Mouse (Mus musculus) fibroblast of lung, adult 2 months (primary cell): ENCODE data around the gene Gm20388.

Source experiments
- DNase-seq: peaks from one replicate; pipeline ENCODE4 v3.0.0-alpha.2; 2011; ENCODE audit warnings: low read depth

The Gm20388 gene

GRCm38 (mm10) chr8:122274651-122275391 lies 2364.2 kb downstream of the Gm20388 start:
- DNase-seq: no peak

DNA sequence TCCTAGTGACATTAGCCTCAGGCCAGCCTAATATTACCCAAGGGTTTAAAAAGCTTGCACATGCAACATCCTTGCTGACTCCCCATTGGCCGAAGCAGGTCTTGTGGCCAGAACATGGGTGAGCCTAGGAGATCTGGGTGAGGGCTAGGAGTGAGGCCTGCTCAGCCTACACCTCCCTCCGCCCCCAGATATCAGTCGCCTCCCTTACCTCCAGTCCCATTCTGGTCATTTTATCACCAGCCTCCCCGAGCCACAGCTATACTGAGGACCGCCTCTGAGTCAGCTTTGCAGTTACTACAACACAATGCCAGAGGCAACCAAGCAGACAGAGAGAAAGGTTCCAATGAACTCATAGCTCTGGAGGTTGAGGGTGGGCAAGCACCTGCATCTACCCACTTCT lies 2365.7 kb downstream of the Gm20388 start:
- no peak for DNase-seq

- no peak for DNase-seq
These were observed 2366.8 kb downstream of the Gm20388 start for GRCm38 (mm10) chr8:122277204-122277995.

GRCm38 (mm10) chr8:122280156-122280555 lies 2369.5 kb downstream of the Gm20388 start:
- no peak for DNase-seq

DNA sequence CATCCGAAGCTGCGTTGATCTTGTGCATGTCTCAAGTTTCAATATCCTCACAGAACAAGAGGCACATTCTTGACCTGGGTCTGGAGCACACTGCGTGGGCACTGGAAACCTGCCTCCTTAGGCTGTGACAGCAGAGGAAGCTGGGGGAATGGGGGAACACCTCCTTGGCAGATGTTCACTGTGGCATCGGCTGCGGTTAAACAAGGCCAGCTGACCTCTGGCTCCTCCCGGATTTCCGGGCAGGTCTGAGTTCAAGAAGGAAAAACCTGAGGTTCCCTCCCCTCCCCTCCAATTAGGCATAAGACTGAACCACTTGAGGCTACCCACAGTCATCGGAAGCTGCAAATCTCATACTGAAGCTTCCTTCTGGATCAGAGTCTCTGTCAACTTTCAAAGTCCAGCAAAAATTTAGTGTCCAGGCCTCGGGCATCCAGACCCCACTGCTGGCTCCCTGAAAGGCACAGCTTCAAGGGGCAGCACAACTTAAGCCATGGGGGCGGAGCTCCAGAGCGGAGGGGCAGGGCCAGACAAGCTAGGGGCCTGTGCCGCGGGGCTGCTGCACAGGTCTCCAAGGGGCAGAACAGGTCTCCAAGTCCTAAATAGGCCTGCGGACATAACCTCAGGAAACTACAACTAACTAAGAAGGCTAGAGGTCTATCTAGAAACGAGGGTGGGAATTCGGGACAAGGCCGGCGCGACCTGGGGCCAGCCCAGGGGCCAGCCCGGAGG lies 2370.1 kb downstream of the Gm20388 start:
- DNase-seq: peak; percentile 37

- DNase-seq: peak; percentile 95
These were observed 2370.8 kb downstream of the Gm20388 start for GRCm38 (mm10) chr8:122281317-122282034.

- DNase-seq: no peak
These were observed 2371.4 kb downstream of the Gm20388 start, which contains the start of gene Zfpm1 for GRCm38 (mm10) chr8:122282035-122282358. Gene Zfpm1 (plus strand): TSS chr8:122282141.

DNA sequence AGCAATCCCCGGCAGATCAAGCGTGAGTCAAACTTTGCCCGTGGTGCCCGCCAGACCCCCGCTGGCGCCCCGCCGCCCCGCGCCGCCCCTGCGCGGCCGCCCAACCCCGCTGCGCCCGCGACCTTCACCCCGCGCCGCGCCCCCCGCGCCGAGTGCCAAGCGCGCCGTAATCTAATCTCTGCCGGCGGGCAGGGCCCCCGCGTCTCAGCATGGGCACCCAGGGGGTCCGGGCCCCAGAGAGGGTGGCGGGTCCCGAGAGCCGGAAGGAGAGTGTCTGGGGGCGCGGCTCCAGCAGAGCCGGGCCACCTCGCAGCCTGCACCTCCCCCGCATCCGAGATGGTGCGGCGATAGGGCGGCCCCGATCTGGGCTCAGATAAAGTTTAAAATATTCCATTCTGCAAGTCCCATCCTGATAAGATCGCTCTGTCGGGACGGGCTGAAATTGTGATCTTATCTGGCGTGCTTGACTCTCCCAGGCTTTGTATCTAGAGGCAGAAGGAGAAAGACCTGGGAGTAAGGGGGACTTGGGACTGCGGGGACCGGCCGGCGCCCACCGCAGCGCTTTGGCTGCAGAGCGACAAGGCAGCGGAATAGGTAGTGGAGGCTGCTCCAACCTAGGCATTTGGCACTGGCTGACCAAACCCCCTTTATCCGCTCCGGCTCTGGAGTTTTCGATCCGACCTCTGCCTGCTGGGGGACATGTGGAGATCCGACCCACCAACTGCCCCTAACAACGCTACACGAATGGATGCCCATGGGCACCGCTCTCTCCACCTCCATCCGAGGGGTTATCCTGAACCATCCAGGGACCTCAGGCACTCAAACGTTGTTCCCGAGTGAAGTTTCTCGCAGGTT lies 2372.1 kb downstream of the Gm20388 start:
- no peak for DNase-seq

DNA sequence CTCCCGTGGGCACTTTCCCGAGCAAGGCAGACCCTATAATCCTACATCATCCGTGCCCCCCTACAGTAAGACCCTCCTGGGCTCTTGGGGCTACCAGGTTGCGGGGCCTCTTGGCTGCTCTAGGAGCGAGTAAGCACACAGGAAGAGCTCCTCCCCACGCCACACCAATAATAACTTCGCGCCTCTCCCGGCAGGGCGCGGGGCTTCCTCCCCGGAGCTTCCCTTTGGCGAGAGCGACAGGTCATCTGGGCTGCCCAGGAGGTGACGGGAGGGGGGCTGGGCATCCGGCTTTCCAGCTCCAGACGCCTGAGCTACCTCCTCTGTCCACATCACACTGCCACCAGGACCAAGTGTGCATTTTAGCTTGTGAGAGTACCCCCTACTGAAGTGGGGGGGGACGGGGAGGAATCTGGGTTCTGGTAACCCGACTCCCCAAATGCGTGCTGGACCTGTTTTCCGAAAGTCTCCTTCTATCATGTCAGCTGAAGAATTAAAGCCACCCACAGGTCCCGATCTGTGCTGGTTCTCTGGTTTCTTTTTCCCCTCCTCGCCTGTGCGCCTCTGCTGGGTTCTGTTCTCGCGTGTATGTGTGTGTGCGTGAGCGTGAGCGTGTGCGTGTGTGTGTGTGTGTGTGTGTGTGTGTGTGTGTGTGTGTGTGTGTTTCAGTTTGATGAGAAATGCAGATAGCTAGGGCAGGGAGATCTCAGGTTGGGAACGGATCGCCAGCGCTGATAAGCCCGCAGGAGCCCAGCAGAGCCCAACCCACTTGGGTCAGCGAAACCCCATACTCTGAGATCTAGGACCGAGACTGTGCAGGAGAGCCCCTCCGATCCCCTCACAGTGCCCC lies 2372.9 kb downstream of the Gm20388 start:
- no peak for DNase-seq

- DNase-seq: no peak
These were observed 2373.6 kb downstream of the Gm20388 start for GRCm38 (mm10) chr8:122284203-122284658.

DNA sequence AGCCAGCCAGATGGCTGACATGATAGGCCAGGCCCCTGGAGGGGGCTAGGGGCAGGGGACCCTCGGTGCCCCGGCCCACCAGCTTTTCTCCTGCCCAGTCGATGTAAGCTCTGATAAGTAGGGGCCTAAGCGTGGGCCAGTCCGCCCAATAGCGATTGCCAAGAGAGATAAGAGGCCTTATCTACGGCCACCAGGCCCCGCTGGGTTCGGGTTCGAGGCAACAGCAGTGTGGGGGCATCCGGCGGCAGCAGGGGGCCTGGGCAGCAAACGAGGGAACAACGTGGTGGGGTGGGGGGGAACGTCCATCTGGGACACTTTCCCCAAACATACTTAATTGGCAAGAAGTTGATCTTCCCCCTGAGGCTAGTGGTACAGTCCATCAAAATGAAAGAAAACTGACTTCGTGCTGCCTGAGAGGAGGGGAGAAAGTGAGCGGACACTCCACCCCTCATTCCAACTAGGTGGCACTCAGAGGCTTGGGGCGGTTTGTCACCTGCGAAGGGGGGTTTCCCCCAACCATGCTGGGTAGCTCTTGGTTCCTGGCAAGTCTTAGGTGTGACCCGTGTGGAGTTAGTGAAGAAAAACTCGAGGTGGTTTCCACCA lies 2374.1 kb downstream of the Gm20388 start:
- no peak for DNase-seq

DNA sequence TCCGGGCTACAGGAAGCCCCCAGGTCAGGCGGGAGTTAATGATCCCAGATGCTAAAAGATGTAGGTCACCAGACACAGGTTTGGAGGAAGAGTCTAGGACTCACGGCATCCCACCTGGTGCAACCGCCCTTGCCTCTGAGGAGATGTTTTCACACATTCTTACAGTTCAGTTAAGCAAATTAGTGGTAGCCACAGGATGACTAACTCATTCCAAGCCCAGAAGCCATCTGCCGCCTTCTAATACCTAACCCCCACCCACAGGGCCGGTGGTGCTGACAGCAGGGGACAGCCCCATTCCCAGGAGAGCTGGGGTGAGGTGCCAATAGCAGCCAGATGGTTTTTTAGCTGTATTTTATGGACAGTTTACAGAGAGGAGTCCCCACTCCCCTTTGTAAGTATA lies 2375.1 kb downstream of the Gm20388 start:
- no peak for DNase-seq

DNA sequence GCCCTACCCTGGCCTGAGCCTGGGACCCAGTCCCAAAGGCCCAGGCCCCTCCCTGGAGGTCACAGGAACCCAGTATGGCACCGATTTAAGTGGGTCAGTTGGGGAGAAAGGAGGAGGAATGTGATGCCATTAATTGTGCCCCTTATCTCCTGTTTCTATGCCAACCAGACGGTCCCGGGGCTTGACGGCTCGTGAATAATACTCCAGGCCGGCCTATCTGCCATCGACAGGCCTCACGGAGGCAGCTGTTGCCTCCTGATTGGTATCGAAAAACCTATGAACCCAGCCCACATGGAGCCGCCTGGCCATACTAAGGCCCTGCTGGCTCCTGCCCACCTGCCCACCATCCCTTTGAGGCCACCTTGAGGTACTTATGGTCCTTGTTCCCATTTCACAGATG lies 2376.3 kb downstream of the Gm20388 start:
- no peak for DNase-seq

DNA sequence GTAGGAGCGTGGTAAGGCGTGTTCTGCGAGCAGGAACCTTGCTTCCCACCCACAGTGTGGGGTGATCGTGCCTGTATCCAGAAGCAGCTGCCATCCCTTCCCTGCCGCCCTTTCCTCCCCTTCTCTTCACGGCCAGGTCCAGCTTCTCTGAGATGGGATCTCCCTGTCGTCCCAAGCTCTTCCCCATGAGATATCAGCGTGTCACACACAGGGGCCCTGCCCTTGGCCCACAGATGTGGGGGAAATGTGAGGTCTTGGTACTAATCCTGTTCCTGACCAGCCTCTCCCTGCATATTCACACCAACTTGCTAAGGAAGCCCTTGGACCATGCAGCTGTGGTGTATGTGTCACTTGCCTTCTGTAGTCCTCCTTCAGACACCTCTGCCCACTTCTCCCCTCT lies 2377.1 kb downstream of the Gm20388 start:
- DNase-seq: no peak

- DNase-seq: no peak
These were observed 2377.7 kb downstream of the Gm20388 start for GRCm38 (mm10) chr8:122288344-122288743.

- no peak for DNase-seq
These were observed 2380.4 kb downstream of the Gm20388 start for GRCm38 (mm10) chr8:122291075-122291474.

DNA sequence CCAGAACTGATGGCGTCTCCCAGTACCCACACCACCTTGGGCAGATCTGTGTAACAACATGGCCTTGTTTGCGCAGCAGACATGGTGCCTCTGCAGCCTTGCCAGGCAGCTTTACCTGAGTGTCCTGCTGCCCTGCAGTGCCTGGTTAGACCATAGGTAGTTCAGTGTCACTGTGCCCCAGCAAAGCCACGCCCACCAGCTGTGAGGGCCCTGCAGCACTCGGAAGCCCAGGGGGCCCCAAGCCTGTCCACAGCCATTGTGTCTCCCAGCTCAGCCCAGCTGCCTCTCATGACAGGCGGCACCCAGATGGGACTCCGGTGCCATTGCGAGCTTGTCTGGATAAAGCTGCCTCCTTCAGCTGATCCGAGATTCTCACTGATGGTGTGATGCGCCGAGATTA lies 2380.9 kb downstream of the Gm20388 start:
- DNase-seq: no peak

DNA sequence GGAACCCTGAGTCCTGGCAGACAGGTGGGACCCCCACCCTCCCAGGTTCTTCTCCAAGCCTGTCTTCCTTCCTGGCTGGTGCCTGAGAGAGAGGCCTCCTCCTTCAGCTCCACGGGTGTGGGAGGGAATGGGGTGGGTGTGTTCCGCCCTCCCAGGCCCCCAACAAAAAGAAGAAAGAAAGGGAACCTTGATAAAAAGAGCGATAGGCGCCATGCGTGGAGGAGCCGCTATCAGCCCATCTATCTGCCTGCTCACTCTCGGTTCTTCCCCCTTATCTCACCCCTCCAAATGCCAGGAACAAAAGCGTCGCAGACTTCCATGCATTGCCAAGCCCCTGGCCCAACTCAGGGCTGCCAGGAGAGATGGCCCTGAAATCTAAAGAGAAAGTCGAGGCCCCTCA lies 2382.8 kb downstream of the Gm20388 start:
- no peak for DNase-seq

DNA sequence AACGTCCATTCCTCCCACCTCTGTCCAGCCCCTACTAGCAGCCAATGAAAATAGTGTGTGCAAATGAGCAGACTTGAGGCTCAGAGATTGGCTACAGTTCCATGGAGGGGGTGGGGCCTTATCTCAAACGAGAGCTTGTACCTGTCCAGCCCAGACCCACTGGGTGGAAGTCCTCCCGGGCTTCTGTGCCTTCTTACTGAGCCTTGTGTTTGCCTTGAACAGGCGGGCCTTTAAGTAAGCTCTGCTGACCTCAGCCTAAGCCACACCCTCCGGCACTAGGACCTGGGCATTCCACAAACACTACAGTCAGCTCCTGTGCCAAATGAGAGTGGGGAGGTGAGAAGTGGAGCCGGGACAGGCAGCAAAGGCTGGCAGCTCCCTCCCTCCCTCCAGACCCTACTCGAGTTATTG lies 2383.6 kb downstream of the Gm20388 start:
- peak; percentile 50 for DNase-seq

DNA sequence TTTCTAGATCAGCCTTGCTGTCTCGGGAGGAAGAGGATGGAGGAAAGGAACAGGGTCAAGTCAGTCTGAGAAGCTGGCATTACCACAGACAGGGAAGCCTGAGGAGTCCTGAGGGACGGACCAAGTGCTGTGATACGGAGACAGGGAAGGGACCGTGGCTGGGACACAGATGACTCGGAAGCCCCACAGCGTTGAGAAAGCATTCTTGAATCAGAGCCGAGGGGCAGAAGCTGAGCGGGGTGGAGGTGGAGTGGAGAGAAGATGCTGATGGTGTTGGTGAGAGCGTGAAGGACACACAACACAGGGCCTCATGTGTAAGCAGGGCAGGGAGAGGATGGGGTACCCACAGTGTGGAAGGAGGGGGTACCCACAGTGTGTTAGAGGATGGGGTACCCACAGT lies 2384.7 kb downstream of the Gm20388 start:
- no peak for DNase-seq
